Mouse (Mus musculus) liver, embryonic 14.5 days (tissue): ENCODE measurements around the gene Ccdc28b.

Experiments
- CTCF ChIP-seq: IDR thresholded peaks from 2 replicates; pipeline ENCODE4 v1.5.1; 2016; ENCODE audit warnings: antibody characterized with exemption, low read depth, control low read depth
- EP300 ChIP-seq: IDR thresholded peaks from 2 replicates; pipeline ENCODE4 v1.6.1; 2016; ENCODE audit warnings: antibody characterized with exemption, low read depth

DNA sequence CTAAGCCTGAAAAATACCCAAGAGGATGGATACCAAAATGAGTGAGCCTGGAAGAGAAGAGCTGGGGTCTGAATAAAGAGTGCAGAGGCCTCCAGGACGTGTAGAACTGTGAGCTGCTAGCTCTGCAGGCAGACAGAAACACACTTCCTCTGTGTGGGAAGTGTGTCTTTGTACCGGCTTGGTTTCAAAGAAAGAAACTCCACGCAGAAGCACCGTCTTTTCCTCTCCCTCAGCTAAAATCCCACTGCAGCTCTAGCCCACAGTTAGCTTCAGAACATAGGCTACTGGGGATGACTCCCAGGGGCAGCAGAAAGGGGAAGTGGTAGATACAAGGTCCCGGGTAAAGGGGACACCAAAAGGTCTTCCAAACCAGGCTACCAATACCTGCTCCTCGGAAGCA, 21.5 kb upstream of the Ccdc28b start:
- TF ChIP-seq CTCF (no peak), EP300 (no peak)
